Mouse (Mus musculus) natural killer cell, adult 2 months (primary cell): ENCODE measurements around the gene Usp33.

Source experiments
- DNase-seq, 2 experiments: peaks; one replicate each; pipeline ENCODE4 v3.0.0; 2022; ENCODE audit warnings: low spot score in 2 of 2

The Usp33 gene

DNA sequence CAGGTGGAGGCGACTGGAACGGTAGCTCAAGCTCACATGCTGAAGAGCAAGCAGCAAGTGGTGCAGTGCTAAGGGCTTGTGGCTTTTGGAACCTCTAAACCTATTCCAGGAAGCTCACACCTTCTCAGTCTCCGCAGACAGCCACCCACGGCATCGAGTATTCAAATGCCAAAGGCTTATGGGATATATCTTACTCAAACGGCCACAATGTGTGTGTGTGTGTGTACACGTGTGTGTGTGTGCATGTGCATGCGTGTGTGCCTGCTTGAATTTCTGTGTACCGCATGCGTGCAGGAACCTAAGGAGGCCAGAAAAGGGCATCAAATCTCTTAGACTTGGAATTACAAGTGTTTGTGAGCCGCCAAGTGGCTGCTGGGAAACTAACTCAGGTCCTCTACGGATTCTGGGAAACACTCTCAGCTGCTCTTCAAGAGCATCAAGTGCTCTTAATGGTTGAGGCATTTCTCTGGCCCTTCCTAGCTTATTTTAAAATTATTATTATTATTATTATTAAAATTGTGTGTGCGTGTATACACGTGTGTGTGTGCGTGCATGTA lies 3.2 kb upstream of the Usp33 start:
- DNase-seq = no peak

DNA sequence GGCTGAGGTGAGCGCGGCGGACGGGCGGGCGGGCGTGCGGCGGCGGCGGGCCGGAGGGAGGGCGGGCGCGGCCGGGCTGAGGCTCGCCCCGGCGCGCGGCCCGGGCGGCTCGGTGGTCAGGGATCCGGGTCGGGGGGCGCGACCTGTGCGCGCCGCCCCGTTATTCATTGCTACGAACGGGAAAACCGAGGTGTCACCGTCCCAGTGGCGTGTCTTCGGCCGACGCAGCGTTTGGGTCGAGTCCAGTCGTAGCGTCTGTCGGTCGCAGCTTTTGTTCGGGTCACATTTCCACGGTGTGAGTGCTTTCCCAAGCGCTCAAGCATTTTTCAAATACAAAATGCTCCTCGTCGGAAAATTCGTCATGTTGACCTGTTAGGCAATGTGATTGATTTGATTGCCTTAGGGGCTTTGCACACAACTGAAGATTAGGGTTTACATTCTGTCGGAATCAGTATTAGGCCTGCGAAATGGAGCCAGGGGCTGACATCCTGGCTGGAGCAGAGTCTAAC lies 409 bp downstream of the Usp33 start:
- peak in 1 of 2 experiments; percentile 13 for DNase-seq

DNA sequence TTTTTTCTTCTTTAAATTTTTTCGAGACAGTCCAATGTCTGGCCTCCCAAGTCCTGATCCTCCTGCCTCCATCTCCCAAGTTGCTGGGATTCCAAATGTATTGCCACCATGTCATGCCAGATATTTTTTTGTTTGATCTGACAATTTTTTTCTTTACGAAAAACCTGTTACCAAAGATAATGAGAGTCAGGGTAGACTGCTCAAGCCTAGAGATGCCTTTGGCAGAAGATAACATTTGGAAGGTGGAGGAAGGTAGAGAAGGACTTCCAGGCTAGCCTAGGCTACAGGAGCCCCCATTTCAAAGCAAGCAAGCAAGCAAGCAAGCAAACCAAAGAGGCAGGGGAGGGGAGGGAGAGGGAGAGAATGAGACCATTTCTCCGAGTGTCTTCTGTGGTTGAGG lies 949 bp downstream of the Usp33 start:
- no peak for DNase-seq

DNA sequence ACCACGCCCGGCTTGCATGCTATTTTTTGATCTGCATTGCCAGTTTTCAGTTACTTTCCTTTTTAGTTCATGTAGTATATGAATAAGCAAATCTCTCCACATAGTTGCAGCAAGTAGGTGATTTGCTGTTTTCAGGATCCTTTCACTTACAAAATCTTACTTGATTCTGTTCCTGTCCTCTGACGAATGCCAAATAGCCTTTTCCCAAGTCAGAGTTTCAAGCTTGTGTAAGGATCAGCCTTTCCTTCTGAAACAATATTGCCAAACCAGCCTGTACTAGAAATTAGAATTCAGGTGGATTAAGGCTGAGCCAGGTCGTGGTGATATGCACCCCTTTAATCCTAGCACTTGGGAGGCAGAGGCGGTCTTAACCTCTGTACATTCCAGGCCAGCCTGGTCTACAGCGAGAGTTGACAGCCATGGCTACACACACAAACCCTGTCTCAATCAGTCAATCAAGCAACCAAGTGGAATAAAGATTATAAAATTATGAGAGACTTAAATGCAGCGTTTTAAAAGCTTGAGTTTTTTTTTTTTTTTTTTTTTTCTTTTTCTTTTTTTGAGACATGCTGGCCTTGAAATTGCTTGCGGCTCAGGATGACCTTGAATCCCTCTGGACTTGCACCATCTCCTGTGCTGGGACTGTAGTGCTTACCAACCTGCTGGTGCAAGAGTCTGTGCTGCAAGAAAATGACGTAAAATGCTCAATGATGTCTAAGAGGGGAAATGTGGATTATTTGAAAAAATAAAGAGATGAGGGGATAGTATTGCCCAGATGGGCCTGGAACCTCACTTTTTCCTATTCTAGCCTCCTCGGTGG lies 1.9 kb downstream of the Usp33 start:
- no peak for DNase-seq

DNA sequence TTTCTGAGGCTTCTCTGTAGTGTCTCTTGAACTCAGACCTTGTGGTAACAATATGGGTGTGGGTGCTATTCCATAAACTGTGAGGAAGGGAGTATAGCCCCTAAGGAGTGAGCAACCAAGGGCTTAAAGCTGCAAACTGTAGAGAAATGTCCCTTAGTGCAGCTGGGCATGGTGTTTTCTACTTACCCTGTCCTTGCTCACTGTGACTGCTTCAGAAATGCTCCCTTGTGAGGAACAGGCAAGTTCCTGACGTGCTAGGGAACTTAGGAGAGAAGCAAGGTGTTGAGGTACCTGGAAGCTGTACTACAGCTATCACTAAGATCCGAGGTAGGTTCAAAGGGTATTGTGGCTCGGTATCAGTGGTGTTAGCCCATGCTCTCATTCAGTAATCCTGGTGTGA lies 4.2 kb downstream of the Usp33 start:
- DNase-seq = no peak

DNA sequence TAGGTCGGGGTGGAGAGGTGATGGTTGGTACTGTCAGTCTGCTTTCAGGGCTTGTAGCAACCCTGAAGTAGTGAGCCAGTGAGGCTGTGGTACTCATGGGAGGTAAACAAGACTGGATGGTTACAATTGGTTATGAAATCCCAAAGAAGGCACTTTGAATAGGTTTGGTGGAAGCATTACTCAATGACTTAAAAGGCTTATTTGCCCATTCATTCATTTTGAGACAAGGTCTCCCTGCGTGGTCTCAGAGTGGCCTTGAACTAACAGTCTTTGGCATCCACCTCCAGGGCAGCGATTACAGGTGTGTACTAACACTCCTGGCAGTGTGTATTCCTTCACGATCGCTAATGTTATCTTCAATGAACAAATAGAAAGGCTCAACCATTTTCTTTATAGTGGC lies 4.7 kb downstream of the Usp33 start:
- no peak for DNase-seq

DNA sequence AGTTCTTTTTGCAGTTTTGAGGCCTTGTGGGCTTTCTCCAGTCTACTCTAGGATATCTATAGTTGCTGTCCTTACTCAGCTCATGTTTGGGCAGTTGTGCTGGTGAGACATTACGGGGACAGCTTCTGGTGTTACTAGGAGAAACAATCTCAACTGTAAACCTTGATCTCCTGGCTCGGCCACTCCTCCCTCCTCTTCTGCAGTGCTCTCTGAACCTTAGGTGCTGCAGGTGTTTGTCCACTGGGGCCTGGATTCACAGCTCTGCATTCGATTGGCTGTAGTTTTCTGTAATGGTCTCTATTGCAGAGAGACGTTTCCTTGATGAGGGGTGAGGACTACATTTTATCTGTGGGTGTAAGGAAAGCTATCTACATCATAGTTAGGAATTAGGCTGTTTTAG lies 6.0 kb downstream of the Usp33 start:
- no peak for DNase-seq

DNA sequence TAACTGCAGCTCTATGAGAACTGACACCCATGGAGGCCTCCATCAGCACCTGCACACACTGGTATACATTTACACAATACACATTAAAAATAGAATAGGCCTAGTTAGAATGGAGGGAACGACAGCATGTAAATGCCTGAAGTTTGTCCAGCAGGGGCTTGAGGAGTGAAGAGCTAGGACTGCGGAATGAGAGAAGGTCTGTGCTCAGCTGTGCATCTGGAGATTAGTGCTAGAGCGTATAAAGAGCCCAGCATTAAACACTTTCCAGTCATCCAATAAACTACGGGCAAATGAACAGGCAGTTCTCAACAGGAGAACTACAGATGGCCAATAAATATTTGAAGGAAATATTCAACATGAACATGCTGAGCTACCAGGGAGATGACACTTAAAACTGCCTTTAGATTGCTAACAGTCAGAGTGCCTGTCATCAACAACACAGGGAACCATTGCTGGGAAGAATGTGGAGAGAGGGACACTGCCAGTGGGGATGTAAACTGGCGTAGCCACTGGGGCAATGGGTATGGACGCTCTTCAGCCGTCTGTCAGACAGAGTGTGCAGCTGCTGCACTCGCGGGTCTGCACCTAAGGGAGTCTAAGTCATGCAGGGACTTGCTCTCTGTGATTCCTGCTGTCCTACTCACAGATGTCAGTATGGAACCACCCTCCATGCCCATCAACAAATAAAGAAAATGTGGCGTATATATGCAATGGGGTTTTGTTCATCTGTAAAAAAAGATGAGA lies 7.3 kb downstream of the Usp33 start:
- DNase-seq = no peak

DNA sequence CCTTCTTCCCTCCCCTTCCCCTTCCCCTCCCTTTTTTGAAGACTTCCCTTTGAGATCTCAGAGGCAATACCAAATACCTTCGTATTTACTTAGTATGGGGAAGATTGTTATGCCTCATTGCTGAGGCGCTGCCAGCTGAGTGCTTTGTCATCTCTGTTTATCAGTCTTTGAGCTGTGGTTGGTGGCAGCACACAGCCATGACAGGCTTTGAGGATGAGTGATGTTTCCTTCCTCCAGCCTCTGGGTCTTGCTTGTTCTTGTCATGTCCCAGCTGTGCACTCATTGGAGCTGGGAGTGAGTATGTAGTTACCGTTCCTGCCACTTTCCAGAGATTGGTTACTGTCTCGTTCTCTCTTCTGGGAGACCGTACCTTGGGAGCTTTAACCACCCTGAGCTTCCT lies 9.1 kb downstream of the Usp33 start:
- DNase-seq = peak in 1 of 2 experiments; percentile 19

DNA sequence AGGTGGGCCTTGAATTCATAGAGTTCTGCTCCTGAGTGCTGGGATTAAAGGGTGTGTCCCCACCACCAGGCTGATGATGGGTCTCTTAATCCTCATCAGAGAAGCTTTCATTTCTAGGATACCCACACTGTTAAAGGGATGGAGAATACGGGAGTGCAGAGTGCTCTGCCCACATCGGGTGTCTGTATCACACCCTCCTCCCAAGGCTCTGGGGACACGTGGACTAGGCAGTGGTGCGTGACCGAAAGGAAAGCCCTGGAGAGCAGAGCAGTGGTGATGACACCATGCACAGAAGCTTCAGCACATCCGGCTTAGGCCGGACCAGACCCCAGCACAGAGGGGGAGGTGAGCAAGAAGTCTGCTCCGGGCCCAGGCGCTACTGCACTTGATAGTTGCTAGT lies 10.5 kb downstream of the Usp33 start:
- no peak for DNase-seq

DNA sequence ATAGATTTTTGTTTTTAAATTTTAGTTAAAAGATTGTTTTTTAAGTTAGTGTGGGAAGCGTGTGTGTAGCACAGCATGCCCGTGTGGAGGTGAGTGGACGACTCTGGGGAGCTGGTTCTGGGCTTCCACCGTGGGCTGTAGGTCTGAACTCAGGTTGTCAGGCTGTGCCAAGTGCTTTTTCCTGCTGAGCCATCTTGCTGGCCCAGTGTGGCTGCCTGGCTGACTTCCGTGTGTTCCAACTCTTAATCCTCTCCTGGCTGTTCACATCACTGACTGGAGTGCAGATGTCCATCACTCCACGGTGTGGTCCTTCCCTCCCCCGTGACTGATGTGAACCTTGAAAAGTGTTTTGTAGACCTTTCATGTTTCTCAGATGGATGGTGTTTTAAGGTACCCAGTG lies 12.9 kb downstream of the Usp33 start:
- no peak for DNase-seq

DNA sequence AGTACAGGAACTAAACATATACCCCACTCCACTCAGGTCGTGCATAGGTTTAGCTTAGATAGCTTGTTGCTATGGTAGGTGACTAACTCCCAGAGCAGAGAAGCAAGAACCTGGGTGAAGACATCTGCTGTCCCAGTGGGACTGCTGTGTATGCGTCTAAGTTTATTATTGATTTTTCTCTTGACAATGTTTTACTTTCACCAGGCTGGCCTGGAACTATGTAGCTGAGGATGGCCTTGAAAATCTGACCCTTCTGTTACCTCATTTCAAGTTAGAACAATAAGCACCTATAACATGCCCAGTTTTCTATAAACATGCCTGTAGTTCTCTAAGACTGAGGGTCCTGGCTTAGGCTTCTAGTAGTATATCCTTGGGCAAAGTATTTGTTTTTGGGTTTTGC lies 17.9 kb downstream of the Usp33 start:
- no peak for DNase-seq

DNA sequence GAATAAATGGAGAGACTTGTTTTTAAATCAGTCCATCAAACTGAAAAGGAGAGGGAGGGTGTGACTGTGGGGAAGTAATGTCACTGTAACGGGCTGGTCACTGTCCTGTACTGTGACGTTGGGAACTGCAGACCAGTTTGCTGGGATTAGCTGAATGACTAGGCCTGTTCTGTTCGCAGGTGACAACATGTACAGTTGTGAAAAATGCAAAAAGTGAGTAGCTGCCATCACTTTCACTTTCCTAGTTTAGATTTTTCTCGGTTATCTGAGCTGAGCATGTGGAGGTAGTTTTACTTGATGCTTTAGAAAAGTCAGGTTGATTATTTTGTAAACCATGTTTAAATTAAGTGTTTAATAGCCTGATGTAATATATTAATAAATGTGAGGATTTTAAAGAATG lies 29.8 kb downstream of the Usp33 start:
- no peak for DNase-seq

DNA sequence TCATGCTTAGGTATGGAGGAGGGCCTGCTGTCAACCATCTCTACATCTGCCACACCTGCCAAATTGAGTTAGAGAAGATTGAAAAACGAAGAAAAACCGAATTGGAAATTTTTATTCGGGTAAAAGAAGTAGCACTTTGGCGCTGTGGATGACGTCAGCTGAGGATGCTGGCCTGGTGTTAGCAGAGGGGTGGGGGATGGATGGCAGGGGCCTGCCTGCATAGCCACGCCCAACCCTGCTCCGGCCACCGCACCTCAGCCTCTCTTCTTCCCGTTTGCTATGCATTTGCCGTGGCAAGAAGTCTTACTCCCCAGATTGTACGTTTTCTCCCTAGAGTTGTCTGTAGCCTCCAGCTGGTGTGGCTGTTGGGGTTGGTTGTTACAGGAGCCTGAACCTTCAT lies 37.8 kb downstream of the Usp33 start:
- no peak for DNase-seq

DNA sequence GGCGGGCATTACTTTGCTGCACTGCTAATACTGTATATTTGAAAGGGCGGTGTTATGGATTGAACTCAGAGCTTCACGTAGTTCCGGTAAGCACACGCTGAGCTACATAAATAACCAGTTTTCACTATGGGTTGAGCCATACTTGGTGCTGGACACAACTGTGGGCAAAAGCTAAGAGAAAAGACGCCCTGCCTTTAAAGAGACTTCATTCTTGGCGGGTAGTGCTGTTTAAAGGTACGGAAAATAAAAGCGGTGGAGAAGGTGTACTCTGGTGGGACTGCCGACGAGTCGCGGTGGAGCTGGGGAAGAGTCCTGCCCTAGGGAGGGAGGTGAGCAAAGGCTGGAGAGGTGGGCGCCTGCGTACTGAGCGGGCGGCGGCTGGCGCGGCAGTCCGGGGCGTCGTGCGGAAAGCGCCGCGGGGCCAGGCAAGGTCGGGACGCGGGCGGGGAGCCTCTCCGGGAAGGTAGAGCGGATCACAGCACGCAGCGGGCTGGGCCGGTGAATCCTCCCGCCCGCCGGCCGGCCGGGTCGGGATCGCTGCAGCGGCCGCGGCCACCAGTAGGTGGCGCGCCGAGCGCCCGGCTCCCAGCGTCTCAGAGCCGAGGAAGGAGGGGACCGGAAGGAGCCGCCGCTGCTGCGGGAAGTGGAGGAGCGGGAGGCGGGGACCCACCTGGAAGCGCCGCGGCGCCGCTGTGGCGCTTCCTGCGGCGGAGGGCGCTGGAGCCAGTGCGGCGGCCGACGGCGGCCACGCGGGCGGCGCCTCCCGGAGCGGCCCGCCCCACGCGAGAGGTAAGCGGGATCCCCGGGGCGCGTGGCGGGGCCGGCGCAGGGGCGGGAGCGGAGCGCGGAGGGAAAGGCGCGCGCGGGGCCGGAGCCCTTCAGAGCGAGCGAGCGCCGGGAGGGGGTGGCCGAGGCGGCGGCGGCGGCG lies 49.3 kb downstream of the Usp33 start, which contains the start of gene Zzz3:
TSS of gene Zzz3 (plus strand) at position 124 of the 928 bp plus-strand sequence.
- peak; percentile 80 to 87 for DNase-seq

DNA sequence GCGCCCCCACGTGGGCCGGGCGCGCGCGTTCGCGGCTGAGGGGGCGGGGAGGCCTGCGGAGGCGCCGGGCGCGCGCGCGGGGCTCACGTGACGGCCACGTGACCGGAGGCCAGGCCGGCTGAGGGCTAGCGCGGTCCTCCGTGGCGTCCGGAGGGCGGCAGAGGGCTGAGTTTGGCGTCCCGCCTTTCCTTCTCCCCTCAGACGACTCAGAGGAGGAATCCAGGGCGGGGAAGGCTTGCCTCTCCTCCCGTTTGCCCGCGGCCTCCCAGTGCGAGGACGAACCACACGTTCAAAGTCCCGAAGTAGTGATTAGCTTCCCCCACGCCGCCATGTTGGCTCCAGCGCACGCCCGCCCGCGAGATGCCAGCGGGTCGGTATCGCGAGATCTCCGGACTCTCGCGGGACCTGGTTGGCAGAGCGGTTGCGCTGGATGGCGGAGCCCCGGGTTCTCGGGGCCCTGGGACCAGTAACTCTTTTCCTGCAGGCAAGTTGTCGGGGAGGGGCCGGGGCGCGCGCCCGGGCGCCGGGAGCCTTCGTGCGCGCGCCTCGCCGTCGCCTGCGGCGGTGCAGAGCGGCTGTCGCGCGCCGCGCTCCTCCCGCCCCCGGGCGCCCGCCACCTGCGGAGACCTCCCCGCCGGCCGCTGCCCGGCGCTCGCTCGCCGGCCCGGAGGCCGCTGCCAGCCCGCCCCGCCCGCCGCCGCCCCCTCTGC lies 50.2 kb downstream of the Usp33 start:
- DNase-seq = peak; percentile 98

DNA sequence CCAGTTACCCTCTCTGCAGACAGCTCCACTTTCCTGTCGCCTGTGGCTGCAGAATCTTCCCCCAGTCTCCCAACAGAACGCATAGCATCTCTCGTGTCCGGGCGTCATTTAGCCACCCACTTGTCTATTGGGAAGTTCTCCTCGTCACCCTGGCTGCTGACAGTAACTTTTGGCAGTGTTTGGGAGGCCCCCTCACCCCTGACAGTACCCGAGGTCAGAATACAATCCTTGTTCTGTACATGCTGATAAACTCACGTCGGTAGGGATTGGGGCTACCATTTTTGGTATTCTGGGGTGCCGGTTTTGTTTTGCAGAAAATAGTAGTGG lies 50.7 kb downstream of the Usp33 start:
- peak in 1 of 2 experiments; percentile 1 for DNase-seq

DNA sequence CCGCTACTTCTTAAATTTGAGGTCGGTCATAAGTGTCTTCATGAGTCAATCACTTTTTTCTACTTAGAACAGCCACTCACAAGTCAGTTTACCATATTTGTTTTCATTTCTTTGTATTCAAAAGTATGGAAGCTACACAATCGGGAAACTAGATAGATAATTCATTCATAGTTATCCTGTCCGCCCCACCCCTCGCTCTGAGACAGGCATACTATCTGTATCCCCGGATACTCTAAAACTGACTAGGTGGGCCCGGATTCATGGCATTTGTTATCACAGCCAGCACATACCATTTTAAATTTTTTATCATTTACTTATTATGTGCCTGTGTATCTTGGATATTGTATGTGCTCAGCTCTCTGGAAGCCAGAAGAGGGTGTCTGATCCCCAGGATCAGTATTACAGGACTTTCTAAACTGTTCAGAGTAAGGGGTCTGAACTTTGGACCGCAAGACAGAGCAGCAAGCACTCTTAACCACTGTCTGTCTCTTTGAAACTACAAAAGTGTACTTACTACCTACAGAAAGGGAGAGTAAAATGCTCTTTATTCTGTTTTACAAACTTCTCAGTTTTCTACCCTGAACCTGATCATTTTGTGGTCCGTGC lies 51.2 kb downstream of the Usp33 start:
- no peak for DNase-seq

DNA sequence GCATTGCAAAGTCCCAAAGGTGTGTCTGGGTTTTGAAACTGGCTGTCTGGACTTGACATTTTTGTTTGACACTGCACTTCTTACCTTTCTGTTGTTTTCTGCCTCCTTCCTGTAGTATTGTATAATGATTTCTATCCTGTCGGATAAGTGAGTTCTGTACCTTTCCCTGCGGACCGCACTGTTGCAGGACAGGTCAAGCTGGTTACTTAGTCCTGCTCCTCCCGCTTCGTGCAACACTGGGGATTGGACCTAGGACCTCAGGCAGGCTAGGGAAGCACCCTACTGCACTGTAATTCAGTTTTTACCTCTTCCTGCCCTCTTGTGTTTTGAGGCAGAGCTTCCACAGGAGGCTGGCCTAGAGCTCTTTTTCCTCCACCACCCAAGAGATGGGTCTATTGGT lies 54.2 kb downstream of the Usp33 start:
- DNase-seq = no peak

DNA sequence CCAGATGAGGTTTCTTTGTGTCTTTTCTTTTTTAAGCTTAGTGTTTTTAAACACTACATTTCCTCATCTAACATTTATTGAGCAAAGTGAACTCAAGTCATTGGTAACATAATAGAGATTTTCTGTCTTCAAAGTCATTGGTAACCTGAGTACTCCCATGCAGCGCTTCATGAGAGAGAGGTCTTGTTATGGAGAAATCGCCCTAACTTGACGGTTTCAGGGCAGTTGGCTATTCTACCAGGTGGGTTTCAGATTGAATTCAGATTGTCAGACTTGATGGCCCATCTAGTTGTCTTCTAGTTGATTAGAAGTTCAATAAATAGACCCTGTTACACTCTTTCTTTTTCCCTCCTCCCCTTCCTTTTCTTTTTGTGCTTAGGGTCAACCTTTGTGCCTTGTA lies 54.6 kb downstream of the Usp33 start:
- DNase-seq = no peak
